Mouse (Mus musculus) lung, adult 2 months (tissue): ENCODE measurements at regions not wholly inside any gene's neighbourhood (a gene's known extent, or its start where the extent isn't known, plus 50 kb on each side); places are given as distances from the start of the nearest gene placed in this dataset.

ENCODE experiments used
- CTCF ChIP-seq: fragments of 200-500 bp; IDR thresholded peaks from 2 replicates; pipeline ENCODE4 v1.5.1; 2011; ENCODE audit warnings: mild to moderate bottlenecking, low read length, control low read depth; ENCODE audit not compliant: insufficient read depth
- POLR2A ChIP-seq: fragments of 200-500 bp; IDR thresholded peaks from 2 replicates; pipeline ENCODE4 v1.6.1; 2011; ENCODE audit warnings: low read depth, mild to moderate bottlenecking, control low read depth, low read length, borderline replicate concordance; ENCODE audit errors: extremely low read depth

- TF ChIP-seq CTCF = no peak
- TF ChIP-seq POLR2A = no peak
Measured at GRCm38 (mm10) chr10:126429502-126429901, 463.5 kb downstream of the Lrig3 start.
